Comparison of ENCODE assay signal across 10 mouse cellular contexts in the genomic region with DNA sequence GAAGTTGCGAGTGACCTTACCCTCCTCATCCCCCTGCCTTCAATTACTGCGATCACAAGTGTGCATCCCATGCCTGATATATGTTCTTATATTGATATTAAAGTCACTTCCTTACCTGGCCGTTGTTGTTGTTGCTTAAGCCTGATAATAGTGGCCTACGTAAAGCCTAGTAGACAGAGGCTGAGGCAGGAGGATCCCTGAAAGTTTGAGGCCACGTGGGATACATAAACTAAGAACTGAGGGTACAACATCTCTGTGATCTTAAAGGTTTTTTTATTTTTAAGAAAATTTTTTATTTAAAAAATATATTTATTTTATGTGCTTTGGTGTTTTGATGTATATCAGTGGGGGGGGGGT. TPM values are rescaled to one million over a fixed set of nuclear protein-coding genes. Genes with fewer than 3 reads are reported as not detected.
DNase-seq lines count a peak whose midpoint lies in the region; ATAC-seq and TF ChIP-seq lines count a peak whose summit lies in the region.
"Had no signal": no experiment of that assay in that cellular context is flagged by ENCODE, and none has a peak within 500 bp of the region (broad histone marks: within the 10 kb centered on the region; RNA-seq: fewer than 3 reads in every experiment).

TSS of gene Ccdc8 (plus strand) at position 258 of the 357 bp plus-strand sequence.

- no peak for TF ChIP-seq EP300 in ES-Bruce4 (IDR thresholded peaks at IDR 0.05; ENCODE audit: insufficient read depth, low read depth, low read length)

- no peaks in the 10 kb centered on the region for H3K27me3 ChIP-seq in ES-Bruce4 (ENCODE audit: control insufficient read depth, insufficient read depth, low read length, poor library complexity, severe bottlenecking)
- no peaks in the 10 kb centered on the region for H3K27me3 ChIP-seq in forebrain, embryonic 16.5 days (replicated peaks; ENCODE audit: control insufficient read depth, insufficient read depth, low read length)
- H3K27me3 ChIP-seq in liver, embryonic 11.5 days (replicated peaks; ENCODE audit: control insufficient read depth, insufficient read depth, low read length) = no peaks in the 10 kb centered on the region

- H3K36me3 ChIP-seq in ES-Bruce4 (ENCODE audit: control insufficient read depth, insufficient read depth, low read length, poor library complexity, severe bottlenecking) = no peaks in the 10 kb centered on the region
- H3K36me3 ChIP-seq in forebrain, embryonic 16.5 days (ENCODE audit: control insufficient read depth, insufficient read depth) = no peaks in the 10 kb centered on the region
- H3K36me3 ChIP-seq in liver, embryonic 11.5 days (ENCODE audit: control insufficient read depth, insufficient read depth, low read length) = no peaks in the 10 kb centered on the region; the same call in 1 of the 2 replicates

- no peak for TF ChIP-seq POLR2A in ES-Bruce4 (IDR thresholded peaks at IDR 0.05; ENCODE audit: insufficient read depth, low read length)

- no peak for DNase-seq in gastrocnemius, postnatal 10 days
- no peak for DNase-seq in gastrocnemius, adult 18-20 months (ENCODE audit: low spot score)
- DNase-seq in liver, embryonic 11.5 days (ENCODE audit: low spot score) = no peak
- DNase-seq in embryo, embryonic 10.5 days (ENCODE audit: low spot score) = no peak
- no peak for DNase-seq in Muller cell, postnatal 12 days (ENCODE audit: inconsistent ontology term)
- no peak for DNase-seq in natural killer cell, adult 2 months (ENCODE audit: low spot score in 2 of 2)
- DNase-seq: lung, adult 18-20 months; thymus, adult 18-20 months had no signal

- no peak for ATAC-seq in forebrain, embryonic 16.5 days
- ATAC-seq in liver, embryonic 11.5 days (replicated peaks; ENCODE audit: low FRiP score) = no peak

- peak within 1 kb of the TSS; percentile 76 for H3K4me3 ChIP-seq in ES-Bruce4 (ENCODE audit: low read depth, low read length)
- H3K4me3 ChIP-seq in forebrain, embryonic 16.5 days (replicated peaks; ENCODE audit: low read length) = no peak within 1 kb of the TSS
- H3K4me3 ChIP-seq in liver, embryonic 11.5 days (ENCODE audit: low read depth, low read length) = peak within 1 kb of the TSS; percentile 61

- peaks cover 3% of the 10 kb centered on the region for H3K4me1 ChIP-seq in ES-Bruce4 (ENCODE audit: control insufficient read depth, insufficient read depth, low read length)
- H3K4me1 ChIP-seq in forebrain, embryonic 16.5 days (replicated peaks; ENCODE audit: control insufficient read depth, insufficient read depth, low read length) = peaks cover 40% of the 10 kb centered on the region
- H3K4me1 ChIP-seq in liver, embryonic 11.5 days (replicated peaks; ENCODE audit: control insufficient read depth, insufficient read depth, low read length) = peaks cover 32% of the 10 kb centered on the region

- no peaks in the 10 kb centered on the region for H3K9me3 ChIP-seq in ES-Bruce4 (replicated peaks; ENCODE audit: control insufficient read depth, insufficient read depth, low read length, poor library complexity, severe bottlenecking)
- H3K9me3 ChIP-seq in forebrain, embryonic 16.5 days (ENCODE audit: control insufficient read depth, low read length) = no peaks in the 10 kb centered on the region
- no peaks in the 10 kb centered on the region for H3K9me3 ChIP-seq in liver, embryonic 11.5 days (ENCODE audit: control insufficient read depth, low read length)

- peak within 1 kb of the TSS; percentile 32; the same call in 1 of the 2 replicates for H3K9ac ChIP-seq in ES-Bruce4 (ENCODE audit: low read depth, poor library complexity, severe bottlenecking)
- peak within 1 kb of the TSS; percentile 52; the same call in 1 of the 2 replicates for H3K9ac ChIP-seq in forebrain, embryonic 16.5 days (replicated peaks; ENCODE audit: low read depth, low read length)
- peak within 1 kb of the TSS; percentile 70 for H3K9ac ChIP-seq in liver, embryonic 11.5 days (ENCODE audit: low read depth, low read length)

- H3K27ac ChIP-seq in ES-Bruce4 (ENCODE audit: insufficient read depth, low read length) = no peak within 1 kb of the TSS
- peak within 1 kb of the TSS; percentile 5; the same call in 1 of the 2 replicates for H3K27ac ChIP-seq in forebrain, embryonic 16.5 days (ENCODE audit: low read length)
- peak within 1 kb of the TSS; percentile 73 for H3K27ac ChIP-seq in liver, embryonic 11.5 days (ENCODE audit: low read depth, low read length)

- H3K4me2 ChIP-seq in forebrain, embryonic 16.5 days (ENCODE audit: low read length) = peak within 1 kb of the TSS; percentile 48
- peak within 1 kb of the TSS; percentile 71 for H3K4me2 ChIP-seq in liver, embryonic 11.5 days

- WGBS in forebrain, embryonic 16.5 days = 96% methylated on average over 5 of the region's 5 CpGs
- WGBS in liver, embryonic 11.5 days = 91% methylated on average over 5 of the region's 5 CpGs

- TF ChIP-seq CTCF in ES-Bruce4 (IDR thresholded peaks at IDR 0.05; ENCODE audit: low read depth, low read length) = no peak

RNA-seq across cellular contexts. Expression of gene Ccdc8, which starts in this region (rescaled TPM):
- total RNA-seq in gastrocnemius, postnatal 10 days (2021) = 10 to 100 TPM; 10.7 to 13.3 TPM
- total RNA-seq in gastrocnemius, adult 18-20 months (2021) = under 1 TPM; 0.94 to 0.97 TPM
- 4.2 and 4.4 TPM in 2 replicates for polyA plus RNA-seq in ES-Bruce4 (2011; ENCODE audit: insufficient read depth, insufficient read length, low read depth, missing spikeins)
- polyA plus RNA-seq in forebrain, embryonic 16.5 days (2015; fragmentation: Nextera tagmentation; extraction: Ambion mirVana) = 7.3 and 8.9 TPM in 2 replicates
- polyA plus RNA-seq in liver, embryonic 11.5 days (2014; fragmentation: Nextera tagmentation; extraction: Ambion mirVana) = 13.2 and 13.5 TPM in 2 replicates

Comparison
In these comparisons a context has a peak if more than half of its experiments do, and no peak if none do; other contexts are left out.
1. RNA of gene Ccdc8 (total RNA-seq): 10.7 to 13.3 TPM in gastrocnemius, postnatal 10 days; 0.94 to 0.97 TPM in gastrocnemius, adult 18-20 months; every median in the first group is over 4 times any median in the second.
2. Peak in every context shown above with its lines, with median percentiles within 50 percentile points of each other: H3K9ac ChIP-seq.